Mouse (Mus musculus): Measurements from ENCODE around the gene Fam189a1. TPM values are rescaled to one million over a fixed set of nuclear protein-coding genes. Genes with fewer than 3 reads are reported as not detected.
A peak's percentile ranks its signal among the peaks of the same experiment; 100 is the strongest.

The Fam189a1 gene
- total RNA-seq, 2 experiments from 2014 or later = 0.50 to 0.80 TPM

- DNase-seq (ENCODE audit: low spot score in 2 of 2) = no peak
Observed at GRCm38 (mm10) chr7:64959087-64959486, 197.3 kb downstream of the Fam189a1 start.

GRCm38 (mm10) chr7:64952181-64952580, 204.2 kb downstream of the Fam189a1 start:
- no peak for DNase-seq (ENCODE audit: low spot score in 2 of 2)

GRCm38 (mm10) chr7:64950771-64951099, 205.6 kb downstream of the Fam189a1 start:
- DNase-seq (ENCODE audit: low spot score in 2 of 2) = no peak

- DNase-seq (ENCODE audit: low spot score in 2 of 2) = peak; percentile 51 to 52
Observed at GRCm38 (mm10) chr7:64949910-64950770, 206.2 kb downstream of the Fam189a1 start.

GRCm38 (mm10) chr7:64949465-64949864, 206.9 kb downstream of the Fam189a1 start:
- DNase-seq (ENCODE audit: low spot score in 2 of 2) = no peak

GRCm38 (mm10) chr7:64944686-64945085, 211.7 kb downstream of the Fam189a1 start:
- DNase-seq (ENCODE audit: low spot score in 2 of 2) = no peak

GRCm38 (mm10) chr7:64944175-64944574, 212.2 kb downstream of the Fam189a1 start:
- DNase-seq (ENCODE audit: low spot score in 2 of 2) = no peak

- no peak for DNase-seq (ENCODE audit: low spot score in 2 of 2)
Observed at GRCm38 (mm10) chr7:64936927-64937326, 219.4 kb downstream of the Fam189a1 start.

- no peak for DNase-seq (ENCODE audit: low spot score in 2 of 2)
Observed at GRCm38 (mm10) chr7:64934115-64934514, 222.3 kb downstream of the Fam189a1 start.

GRCm38 (mm10) chr7:64930980-64931379, 225.4 kb downstream of the Fam189a1 start:
- DNase-seq (ENCODE audit: low spot score in 2 of 2) = no peak

GRCm38 (mm10) chr7:64923918-64924317, 232.5 kb downstream of the Fam189a1 start:
- no peak for DNase-seq (ENCODE audit: low spot score in 2 of 2)

- DNase-seq (ENCODE audit: low spot score in 2 of 2) = no peak
Observed at GRCm38 (mm10) chr7:64921189-64921588, 235.2 kb downstream of the Fam189a1 start.

- no peak for DNase-seq (ENCODE audit: low spot score in 2 of 2)
Observed at GRCm38 (mm10) chr7:64920735-64921134, 235.6 kb downstream of the Fam189a1 start.

GRCm38 (mm10) chr7:64916654-64917053, 239.7 kb downstream of the Fam189a1 start:
- no peak for DNase-seq (ENCODE audit: low spot score in 2 of 2)

- DNase-seq (ENCODE audit: low spot score in 2 of 2) = no peak
Observed at GRCm38 (mm10) chr7:64915121-64915520, 241.2 kb downstream of the Fam189a1 start.

- no peak for DNase-seq (ENCODE audit: low spot score in 2 of 2)
Observed at GRCm38 (mm10) chr7:64911945-64912344, 244.4 kb downstream of the Fam189a1 start.

GRCm38 (mm10) chr7:64910208-64910607, 246.2 kb downstream of the Fam189a1 start:
- DNase-seq (ENCODE audit: low spot score in 2 of 2) = no peak

GRCm38 (mm10) chr7:64906955-64907354, 249.4 kb downstream of the Fam189a1 start:
- no peak for DNase-seq (ENCODE audit: low spot score in 2 of 2)

- DNase-seq (ENCODE audit: low spot score in 2 of 2) = no peak
Observed at GRCm38 (mm10) chr7:64905506-64905905, 250.9 kb downstream of the Fam189a1 start.

- DNase-seq (ENCODE audit: low spot score in 2 of 2) = no peak
Observed at GRCm38 (mm10) chr7:64900249-64900648, 256.1 kb downstream of the Fam189a1 start.

- DNase-seq (ENCODE audit: low spot score in 2 of 2) = no peak
Observed at GRCm38 (mm10) chr7:64896587-64896986, 259.8 kb downstream of the Fam189a1 start.

GRCm38 (mm10) chr7:64895685-64896101, 260.7 kb downstream of the Fam189a1 start:
- DNase-seq (ENCODE audit: low spot score in 2 of 2) = no peak

GRCm38 (mm10) chr7:64891139-64891538, 265.2 kb downstream of the Fam189a1 start:
- DNase-seq (ENCODE audit: low spot score in 2 of 2) = no peak
